In the genomic region with DNA sequence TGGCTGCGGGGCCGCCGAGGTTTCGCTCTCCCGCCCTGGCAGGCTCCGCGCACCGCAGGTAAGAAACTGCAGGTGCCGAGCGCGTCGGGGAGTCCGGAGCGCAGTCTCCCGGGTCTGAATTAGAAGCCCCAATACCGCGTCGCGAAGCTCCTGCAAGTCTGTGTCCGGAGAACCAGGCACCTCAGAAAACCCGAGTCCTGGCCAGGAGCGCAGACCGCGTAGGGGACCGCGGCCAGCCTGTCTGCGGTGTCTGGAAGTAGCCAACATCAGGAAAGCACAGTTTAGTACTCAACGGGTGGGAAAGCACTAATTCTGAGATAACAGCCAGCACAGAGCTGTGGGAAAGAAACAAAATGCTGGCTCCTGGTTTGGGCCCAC, we compare ENCODE assay signal across 7 mouse cellular contexts. TPM values are rescaled to one million over a fixed set of nuclear protein-coding genes. Genes with fewer than 3 reads are reported as not detected.
DNase-seq lines count a peak whose midpoint lies in the region; ATAC-seq and TF ChIP-seq lines count a peak whose summit lies in the region.

No protein-coding gene starts in this region.

- TF ChIP-seq CTCF in forebrain, postnatal 0 days (IDR thresholded peaks at IDR 0.05; ENCODE audit: low read depth) = no peak

- no peak for TF ChIP-seq POLR2A in limb, embryonic 14.5 days (IDR thresholded peaks at IDR 0.05; ENCODE audit: borderline replicate concordance, extremely low read depth, insufficient read depth, insufficient read length)

- 3% methylated on average over 28 of the region's 28 CpGs for WGBS in lung, embryonic 15.5 days
- WGBS in forebrain, postnatal 0 days = 2% methylated on average over 28 of the region's 28 CpGs
- WGBS in limb, embryonic 14.5 days = 2% methylated on average over 28 of the region's 28 CpGs
- 2% methylated on average over 28 of the region's 28 CpGs for WGBS in stomach, embryonic 14.5 days

- no peak for ATAC-seq in lung, embryonic 15.5 days (ENCODE audit: borderline replicate concordance, extremely low read depth, low FRiP score, low TSS enrichment)
- ATAC-seq in forebrain, postnatal 0 days = no peak
- no peak for ATAC-seq in limb, embryonic 14.5 days (ENCODE audit: low FRiP score, low read depth)
- ATAC-seq in stomach, embryonic 14.5 days (ENCODE audit: insufficient number of reproducible peaks, insufficient read depth, low FRiP score, low read depth) = no peak
- ATAC-seq in megakaryocyte-erythroid progenitor cell, adult 5-6 weeks (replicated peaks; ENCODE audit: low FRiP score, low TSS enrichment, poor library complexity, severe bottlenecking) = no peak

- H3K4me1 ChIP-seq in lung, embryonic 15.5 days = peaks cover 35% of the 10 kb centered on the region
- H3K4me1 ChIP-seq in forebrain, postnatal 0 days (ENCODE audit: insufficient read depth) = no peaks in the 10 kb centered on the region
- H3K4me1 ChIP-seq in limb, embryonic 14.5 days (ENCODE audit: control insufficient read depth, insufficient read depth, low read length) = peaks cover 27% of the 10 kb centered on the region
- H3K4me1 ChIP-seq in stomach, embryonic 14.5 days (ENCODE audit: control insufficient read depth, insufficient read depth, low read length) = peaks cover 13% of the 10 kb centered on the region; the same call in 1 of the 2 replicates

- H3K9ac ChIP-seq in lung, embryonic 15.5 days = peak overlapping the region; percentile 30; the same call in 1 of the 2 replicates
- 0 out of 2 replicates have a peak overlapping the region, but pooled peaks have one; percentile 18 for H3K9ac ChIP-seq in forebrain, postnatal 0 days
- peak overlapping the region; percentile 61 for H3K9ac ChIP-seq in limb, embryonic 14.5 days (ENCODE audit: low read depth, low read length, severe bottlenecking)
- no peak overlapping the region for H3K9ac ChIP-seq in stomach, embryonic 14.5 days (replicated peaks; ENCODE audit: low read depth, low read length)

- DNase-seq in lung, adult 18-20 months = no peak
- DNase-seq in forebrain, postnatal 0 days = no peak
- no peak for DNase-seq in limb, embryonic 14.5 days (ENCODE audit: low spot score)
- no peak for DNase-seq in spleen, postnatal 4 days (ENCODE audit: low spot score in 2 of 2)

- no peak overlapping the region for H3K27ac ChIP-seq in lung, embryonic 15.5 days
- H3K27ac ChIP-seq in forebrain, postnatal 0 days (ENCODE audit: low read depth, low read length) = no peak overlapping the region
- no peak overlapping the region for H3K27ac ChIP-seq in limb, embryonic 14.5 days (replicated peaks; ENCODE audit: low read depth, low read length)
- H3K27ac ChIP-seq in stomach, embryonic 14.5 days (ENCODE audit: low read length) = no peak overlapping the region

- peaks cover 96% of the 10 kb centered on the region for H3K27me3 ChIP-seq in lung, embryonic 15.5 days
- H3K27me3 ChIP-seq in forebrain, postnatal 0 days (ENCODE audit: insufficient read depth, low read length) = peaks cover 73% of the 10 kb centered on the region
- H3K27me3 ChIP-seq in limb, embryonic 14.5 days (ENCODE audit: control insufficient read depth, insufficient read depth, low read length) = peaks cover 82% of the 10 kb centered on the region
- H3K27me3 ChIP-seq in stomach, embryonic 14.5 days (ENCODE audit: control insufficient read depth, insufficient read depth, low read length) = peaks cover 61% of the 10 kb centered on the region

- H3K36me3 ChIP-seq in lung, embryonic 15.5 days = no peaks in the 10 kb centered on the region
- no peaks in the 10 kb centered on the region for H3K36me3 ChIP-seq in forebrain, postnatal 0 days (ENCODE audit: insufficient read depth)
- H3K36me3 ChIP-seq in limb, embryonic 14.5 days (ENCODE audit: control insufficient read depth, insufficient read depth, low read length) = no peaks in the 10 kb centered on the region
- no peaks in the 10 kb centered on the region for H3K36me3 ChIP-seq in stomach, embryonic 14.5 days (ENCODE audit: control insufficient read depth, insufficient read depth, low read length)

- H3K4me2 ChIP-seq in lung, embryonic 15.5 days = peak overlapping the region; percentile 90
- H3K4me2 ChIP-seq in forebrain, postnatal 0 days (ENCODE audit: low read depth) = peak overlapping the region; percentile 48
- peak overlapping the region; percentile 87 for H3K4me2 ChIP-seq in limb, embryonic 14.5 days (replicated peaks; ENCODE audit: low read depth, low read length, severe bottlenecking)
- H3K4me2 ChIP-seq in stomach, embryonic 14.5 days (replicated peaks; ENCODE audit: low read depth, low read length) = peak overlapping the region; percentile 70

- no peaks in the 10 kb centered on the region for H3K9me3 ChIP-seq in lung, embryonic 15.5 days
- no peaks in the 10 kb centered on the region for H3K9me3 ChIP-seq in forebrain, postnatal 0 days (ENCODE audit: low read length)
- H3K9me3 ChIP-seq in limb, embryonic 14.5 days (ENCODE audit: control insufficient read depth, low read length) = no peaks in the 10 kb centered on the region
- H3K9me3 ChIP-seq in stomach, embryonic 14.5 days (ENCODE audit: control insufficient read depth, low read depth, low read length) = no peaks in the 10 kb centered on the region

- peak overlapping the region; percentile 46 for H3K4me3 ChIP-seq in lung, embryonic 15.5 days
- peak overlapping the region; percentile 30; the same call in 1 of the 2 replicates for H3K4me3 ChIP-seq in forebrain, postnatal 0 days (ENCODE audit: low read depth, low read length)
- peak overlapping the region; percentile 46 for H3K4me3 ChIP-seq in limb, embryonic 14.5 days (replicated peaks; ENCODE audit: low read length)
- peak overlapping the region; percentile 38 for H3K4me3 ChIP-seq in stomach, embryonic 14.5 days (ENCODE audit: low read depth, low read length)

RNA-seq across cellular contexts. Expression of gene Alx4, which starts 1.2 kb away (rescaled TPM):
- 0.04 and 0.05 TPM in 2 replicates for polyA plus RNA-seq in lung, embryonic 15.5 days (2015; fragmentation: Nextera tagmentation; extraction: Ambion mirVana)
- 2.6 and 4.2 TPM in 2 replicates for total RNA-seq in forebrain, postnatal 0 days (2014; rRNA removed)
- 0.58 and 0.72 TPM in 2 replicates for polyA plus RNA-seq in forebrain, postnatal 0 days (2015; fragmentation: Nextera tagmentation; extraction: Ambion mirVana)
- polyA plus RNA-seq in limb, embryonic 14.5 days (2012; rRNA removed) = 5.8 and 6.0 TPM in 2 replicates
- 2.6 and 3.0 TPM in 2 replicates for polyA plus RNA-seq in limb, embryonic 14.5 days (2014; fragmentation: Nextera tagmentation; extraction: Ambion mirVana)
- 0.06 TPM in 1 of 2 replicates, not detected in the other for polyA plus RNA-seq in stomach, embryonic 14.5 days (2014; fragmentation: Nextera tagmentation; extraction: Ambion mirVana)
- total RNA-seq in megakaryocyte-erythroid progenitor cell, adult 5-6 weeks (2014; fragmentation: Nextera tagmentation) = not detected in 2 replicates
- not detected in 2 replicates for total RNA-seq in megakaryocyte-erythroid progenitor cell, adult 5-6 weeks (2017)
